Mouse (Mus musculus) midbrain, postnatal 0 days (tissue): ENCODE measurements around the gene Rangrf. TPM values are rescaled to one million over a fixed set of nuclear protein-coding genes. Genes with fewer than 3 reads are reported as not detected.
A peak's percentile ranks its signal among the peaks of the same experiment; 100 is the strongest.

Experiments
- ATAC-seq: fragments of 200-750 bp; cut with Nextera tagmentation; 2 replicates; pipeline ENCODE4 v1.8.0; 2017; ENCODE audit warnings: moderate number of reproducible peaks, mild to moderate bottlenecking, moderate TSS enrichment, moderate library complexity; ENCODE audit not compliant: low FRiP score
- DNase-seq: peaks from one replicate; pipeline ENCODE4 v3.0.0-alpha.2; 2015; ENCODE audit warnings: low spot score
- H3K27ac ChIP-seq: fragments of 300-500 bp; sonication (generic); 2 replicates; pipeline ENCODE4 v1.5.1; 2014; ENCODE audit warnings: low read depth, mild to moderate bottlenecking, low read length, mixed read lengths
- H3K27me3 ChIP-seq: fragments of 300-500 bp; sonication (generic); 2 replicates; pipeline ENCODE4 v1.6.1; 2014; ENCODE audit warnings: low read length, control low read depth, mixed read lengths; ENCODE audit not compliant: insufficient read depth
- H3K36me3 ChIP-seq: fragments of 300-500 bp; sonication (generic); 2 replicates; pipeline ENCODE4 v1.6.1; 2014; ENCODE audit warnings: low read length, control low read depth, mixed read lengths; ENCODE audit not compliant: insufficient read depth
- H3K4me1 ChIP-seq: fragments of 300-500 bp; sonication (generic); 2 replicates; pipeline ENCODE4 v1.6.1; 2014; ENCODE audit warnings: mild to moderate bottlenecking, control low read depth, antibody characterized with exemption, low read length, mixed read lengths; ENCODE audit not compliant: insufficient read depth
- H3K4me2 ChIP-seq: fragments of 300-500 bp; sonication (generic); 2 replicates; pipeline ENCODE4 v1.6.1; 2014; ENCODE audit warnings: low read depth, mild to moderate bottlenecking, low read length, mixed read lengths; ENCODE audit not compliant: poor library complexity, severe bottlenecking
- H3K4me3 ChIP-seq: fragments of 300-500 bp; sonication (generic); 2 replicates; pipeline ENCODE4 v1.5.1; 2014; ENCODE audit warnings: low read depth, mild to moderate bottlenecking, low read length, moderate library complexity
- H3K9ac ChIP-seq: fragments of 300-500 bp; sonication (generic); replicated peaks from 2 replicates; pipeline ENCODE4 v1.6.1; 2014; ENCODE audit warnings: mild to moderate bottlenecking, low read length, moderate library complexity, mixed read lengths; ENCODE audit not compliant: poor library complexity, severe bottlenecking
- H3K9me3 ChIP-seq: fragments of 300-500 bp; sonication (generic); 2 replicates; pipeline ENCODE4 v1.6.1; 2016; ENCODE audit warnings: low read length, control low read depth
- CTCF ChIP-seq: IDR thresholded peaks from 2 replicates; pipeline ENCODE4 v1.5.1; 2016; ENCODE audit warnings: antibody characterized with exemption, mild to moderate bottlenecking
- WGBS: fragments of 180-500 bp; shearing (Covaris S2); extraction: QIAGEN DNeasy Blood & Tissue Kit; methylation state at CpG from one replicate; pipeline ENCODE4 v1.1.7; 2014; 5-methylcytosine and 5-hydroxymethylcytosine counted together
- polyA plus RNA-seq: library from polyadenylated mRNA; unstranded; fragments of >200 nt; fragmentation: Nextera tagmentation; extraction: Ambion mirVana; gene quantifications from 2 replicates; pipeline ENCODE4 v1.2.1, GENCODE M21; 2015
- total RNA-seq: library from RNA; depleted of rRNA; stranded (reverse); fragments of >200 nt; gene quantifications from 2 replicates; pipeline ENCODE4 v1.2.3, GENCODE M21; 2014

Rangrf gene
- total and polyA plus RNA-seq, 2 experiments from 2014 or later, result 18.9 to 25.0 TPM

DNA sequence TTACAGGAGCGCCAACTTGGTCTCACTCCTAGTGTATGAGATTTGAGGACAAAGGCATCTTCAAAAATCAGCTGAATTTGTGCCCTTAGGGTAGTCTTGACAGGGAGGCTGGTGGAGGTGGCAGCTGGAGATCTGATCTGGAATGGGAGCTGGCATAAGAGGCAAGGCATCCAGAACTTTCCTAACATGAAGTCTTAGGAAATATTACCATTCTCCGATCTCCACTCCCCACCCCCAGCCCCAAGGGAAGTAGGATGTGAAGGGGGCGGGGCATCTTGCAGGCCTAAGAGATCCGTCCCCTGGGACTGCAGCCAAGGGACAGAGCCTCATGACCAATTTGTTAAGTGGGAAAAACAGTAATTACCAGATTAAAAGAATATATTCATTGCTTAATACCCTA, 4.8 kb downstream of the Rangrf start:
- ATAC-seq (no peak), DNase-seq (no peak)
- 60% methylated on average over 4 of the region's 4 CpGs for WGBS
- Histone ChIP-seq H3K36me3 (no peaks in the 10 kb centered on the region), H3K4me1 (0 out of 2 replicates have a peak, but pooled peaks cover 9% of the 10 kb centered on the region), H3K27me3 (peaks cover under 1% of the 10 kb centered on the region; the same call in 1 of the 2 replicates), H3K4me2 (no peak overlapping the region), H3K4me3 (no peak overlapping the region), H3K27ac (no peak overlapping the region), H3K9me3 (no peaks in the 10 kb centered on the region), H3K9ac (no peak overlapping the region)
- no peak for TF ChIP-seq CTCF

GRCm38 (mm10) chr11:68968752-68969151, 6.2 kb downstream of the Rangrf start:
- TF ChIP-seq CTCF, result no peak
- H3K36me3 ChIP-seq, result no peaks in the 10 kb centered on the region
- 0 out of 2 replicates have a peak, but pooled peaks cover 9% of the 10 kb centered on the region for H3K4me1 ChIP-seq
- no peak overlapping the region for H3K4me3 ChIP-seq
- DNase-seq (no peak), ATAC-seq (no peak)
- H3K9me3 ChIP-seq, result no peaks in the 10 kb centered on the region
- H3K4me2 ChIP-seq, result peak overlapping the region; percentile 94; the same call in 1 of the 2 replicates
- H3K9ac ChIP-seq, result peak overlapping the region; percentile 71; the same call in 1 of the 2 replicates
- H3K27me3 ChIP-seq, result no peaks in the 10 kb centered on the region
- no peak overlapping the region for H3K27ac ChIP-seq
- WGBS, result 90% methylated on average over 11 of the region's 11 CpGs

DNA sequence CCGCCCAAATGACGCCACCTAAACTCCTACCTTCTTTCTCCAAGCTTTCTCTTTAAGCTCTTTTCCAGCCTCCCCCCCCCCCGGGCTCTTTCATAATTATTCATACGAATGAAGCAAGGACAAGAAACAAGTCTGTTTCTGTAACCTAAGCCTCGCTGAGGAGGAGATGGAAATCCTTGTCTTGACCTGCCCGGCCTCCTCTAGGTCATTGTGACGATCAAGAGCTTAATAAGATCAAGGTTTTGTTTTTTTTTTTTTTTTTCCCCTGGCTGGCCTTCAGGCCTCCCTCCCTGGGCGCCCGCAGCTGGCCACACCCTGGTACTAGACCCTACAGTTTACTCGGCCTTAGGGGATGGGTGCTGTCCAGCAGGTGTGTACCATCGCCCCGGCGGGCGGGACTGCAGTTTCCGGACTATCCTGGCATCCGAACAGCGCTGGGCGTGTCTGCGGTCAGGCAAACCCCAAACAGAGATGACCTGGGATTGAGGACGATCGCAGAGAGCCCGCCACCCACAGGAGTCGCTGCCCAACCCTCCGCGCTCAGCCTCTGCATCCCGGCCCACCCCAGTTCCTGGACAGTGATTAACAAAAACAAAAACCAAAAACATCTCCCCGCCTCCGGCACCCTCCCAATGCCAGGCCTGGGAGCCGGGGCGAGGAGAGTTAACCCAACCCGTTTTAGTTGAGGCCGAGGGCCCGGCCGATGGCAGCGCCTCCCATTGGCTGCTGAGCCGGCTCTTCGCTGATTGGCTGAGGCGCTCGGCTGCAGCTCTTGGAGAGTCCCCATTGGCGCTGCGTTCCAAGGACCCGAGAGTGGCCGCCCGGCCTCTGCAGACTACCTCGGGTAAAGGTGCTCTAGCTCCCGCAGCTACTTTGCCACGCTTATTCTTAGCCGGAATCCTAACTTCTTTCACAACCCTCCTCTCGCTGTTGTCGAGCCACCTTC, 7.4 kb downstream of the Rangrf start, which contains the start of gene Slc25a35:
Gene Slc25a35, plus strand, starts transcription at position 795 of the 946 bp plus-strand sequence.
- under 1% methylated on average over 50 of the region's 50 CpGs for WGBS
- Histone ChIP-seq H3K4me1 (0 out of 2 replicates have a peak, but pooled peaks cover 9% of the 10 kb centered on the region), H3K9me3 (no peaks in the 10 kb centered on the region), H3K27ac (0 out of 2 replicates have a peak within 1 kb of the TSS, but pooled peaks have one; percentile 43), H3K27me3 (no peaks in the 10 kb centered on the region), H3K4me3 (peak within 1 kb of the TSS; percentile 64), H3K4me2 (peak within 1 kb of the TSS; percentile 94), H3K36me3 (no peaks in the 10 kb centered on the region), H3K9ac (peak within 1 kb of the TSS; percentile 71)
- TF ChIP-seq CTCF, result peak; percentile 30
- DNase-seq, result peak; percentile 94
- peak; percentile 93 for ATAC-seq

GRCm38 (mm10) chr11:68966554-68966953, 8.4 kb downstream of the Rangrf start:
- Histone ChIP-seq H3K9ac (no peak overlapping the region), H3K4me2 (no peak overlapping the region; the same call in 1 of the 2 replicates), H3K9me3 (no peaks in the 10 kb centered on the region), H3K27ac (no peak overlapping the region), H3K27me3 (no peaks in the 10 kb centered on the region), H3K4me3 (no peak overlapping the region), H3K4me1 (0 out of 2 replicates have a peak, but pooled peaks cover 9% of the 10 kb centered on the region), H3K36me3 (no peaks in the 10 kb centered on the region)
- TF ChIP-seq CTCF, result no peak
- WGBS, result 48% methylated on average over 1 of the region's 1 CpGs
- ATAC-seq (no peak), DNase-seq (no peak)

GRCm38 (mm10) chr11:68965845-68966244, 9.1 kb downstream of the Rangrf start:
- no peak overlapping the region for H3K4me2 ChIP-seq
- H3K9ac ChIP-seq, result no peak overlapping the region
- H3K27ac ChIP-seq, result no peak overlapping the region
- H3K9me3 ChIP-seq, result no peaks in the 10 kb centered on the region
- H3K36me3 ChIP-seq, result no peaks in the 10 kb centered on the region
- DNase-seq (peak; percentile 67), ATAC-seq (no peak)
- 0 out of 2 replicates have a peak, but pooled peaks cover 9% of the 10 kb centered on the region for H3K4me1 ChIP-seq
- H3K4me3 ChIP-seq, result no peak overlapping the region
- no peaks in the 10 kb centered on the region for H3K27me3 ChIP-seq
- peak; percentile 76 for TF ChIP-seq CTCF
- 35% methylated on average over 3 of the region's 3 CpGs for WGBS

- Histone ChIP-seq H3K27ac (no peak overlapping the region), H3K4me2 (no peak overlapping the region), H3K9me3 (no peaks in the 10 kb centered on the region), H3K4me3 (no peak overlapping the region), H3K4me1 (0 out of 2 replicates have a peak, but pooled peaks cover 9% of the 10 kb centered on the region), H3K36me3 (no peaks in the 10 kb centered on the region), H3K27me3 (no peaks in the 10 kb centered on the region), H3K9ac (no peak overlapping the region)
- ATAC-seq, result no peak
- no peak for TF ChIP-seq CTCF
- DNase-seq, result no peak
Measured at GRCm38 (mm10) chr11:68965050-68965449, 9.9 kb downstream of the Rangrf start.
